Mouse (Mus musculus) MEL (cell line): Measurements from ENCODE around the gene Mfsd13b. TPM values are rescaled to one million over a fixed set of nuclear protein-coding genes. Genes with fewer than 3 reads are reported as not detected.

Source experiments
- DNase-seq: peaks from one replicate; pipeline ENCODE4 v3.0.0; 2011; ENCODE audit warnings: low read depth, low spot score
- H3K27ac ChIP-seq: 2 replicates; pipeline ENCODE4 v1.5.1; 2012; ENCODE audit warnings: low read depth, mild to moderate bottlenecking, control low read depth, low read length, moderate library complexity; ENCODE audit not compliant: control insufficient read depth
- H3K27me3 ChIP-seq, 2 experiments: fragments of 150-350 bp in 1 of 2; sonication (generic) in 1 of 2; 2 replicates each; pipeline ENCODE4 v1.6.1; 2012; ENCODE audit warnings: low read length in 2 of 2, mild to moderate bottlenecking in 2 of 2, improper control_type of control experiment in 1 of 2, moderate library complexity in 1 of 2; ENCODE audit not compliant: insufficient read depth in 2 of 2, control insufficient read depth in 1 of 2
- H3K36me3 ChIP-seq, 2 experiments: 2 replicates each; pipeline ENCODE4 v1.6.1; 2012 to 2014; ENCODE audit warnings: low read length in 2 of 2, improper control_type of control experiment in 1 of 2, inconsistent platforms in 1 of 2, mild to moderate bottlenecking in 1 of 2; ENCODE audit not compliant: insufficient read depth in 2 of 2, control insufficient read depth in 1 of 2
- H3K4me1 ChIP-seq, 2 experiments: fragments of 150-350 bp in 1 of 2; sonication (generic) in 1 of 2; 2 replicates each; pipeline ENCODE4 v1.6.1; 2012; ENCODE audit warnings: low read length in 2 of 2, improper control_type of control experiment in 1 of 2, mild to moderate bottlenecking in 1 of 2; ENCODE audit not compliant: insufficient read depth in 2 of 2, control insufficient read depth in 1 of 2
- H3K4me3 ChIP-seq, 2 experiments: fragments of 150-350 bp in 1 of 2; sonication (generic) in 1 of 2; 2 replicates each; pipeline ENCODE4 v1.5.1; 2012; ENCODE audit warnings: low read depth in 2 of 2, low read length in 2 of 2, mild to moderate bottlenecking in 2 of 2, moderate library complexity in 2 of 2, control low read depth in 1 of 2, improper control_type of control experiment in 1 of 2; ENCODE audit not compliant: control insufficient read depth in 1 of 2, insufficient read depth in 1 of 2
- H3K79me2 ChIP-seq: 2 replicates; pipeline ENCODE4 v1.6.1; 2012; ENCODE audit warnings: mild to moderate bottlenecking, low read length, moderate library complexity; ENCODE audit not compliant: control insufficient read depth, poor library complexity, insufficient read depth
- H3K9ac ChIP-seq: 2 replicates; pipeline ENCODE4 v1.6.1; 2012; ENCODE audit warnings: low read depth, mild to moderate bottlenecking, control low read depth, low read length, moderate library complexity; ENCODE audit not compliant: control insufficient read depth, poor library complexity, severe bottlenecking
- H3K9me3 ChIP-seq: fragments of 150-350 bp; sonication (generic); replicated peaks from 2 replicates; pipeline ENCODE4 v1.6.1; 2012; ENCODE audit warnings: mild to moderate bottlenecking, low read length, improper control_type of control experiment, moderate library complexity; ENCODE audit not compliant: insufficient read depth
- CHD1 ChIP-seq: IDR thresholded peaks from 2 replicates; pipeline ENCODE4 v1.6.1; 2012; ENCODE audit warnings: low read depth, mild to moderate bottlenecking, inconsistent platforms, low read length, improper control_type of control experiment
- CHD2 ChIP-seq: IDR thresholded peaks from 2 replicates; pipeline ENCODE4 v1.6.1; 2011; ENCODE audit warnings: low read length, improper control_type of control experiment
- ETS1 ChIP-seq: IDR thresholded peaks from 2 replicates; pipeline ENCODE4 v1.6.1; 2012; ENCODE audit warnings: low read depth, mild to moderate bottlenecking, inconsistent platforms, low read length, improper control_type of control experiment, moderate library complexity
- GATA1 ChIP-seq: IDR thresholded peaks from 2 replicates; pipeline ENCODE4 v1.6.1; 2011; ENCODE audit warnings: low read depth, low read length, improper control_type of control experiment
- HCFC1 ChIP-seq: IDR thresholded peaks from 2 replicates; pipeline ENCODE4 v1.6.1; 2012; ENCODE audit warnings: low read depth, mild to moderate bottlenecking, inconsistent platforms, low read length, improper control_type of control experiment, moderate library complexity
- MAFK ChIP-seq: IDR thresholded peaks from 2 replicates; pipeline ENCODE4 v1.6.1; 2011; ENCODE audit warnings: low read depth, mild to moderate bottlenecking, low read length, improper control_type of control experiment, borderline replicate concordance
- MAZ ChIP-seq: IDR thresholded peaks from 2 replicates; pipeline ENCODE4 v1.6.1; 2012; ENCODE audit warnings: low read depth, mild to moderate bottlenecking, inconsistent platforms, low read length, improper control_type of control experiment
- MEF2A ChIP-seq: IDR thresholded peaks from 2 replicates; pipeline ENCODE4 v1.6.1; 2014; ENCODE audit warnings: low read depth, mild to moderate bottlenecking, inconsistent platforms, low read length, improper control_type of control experiment; ENCODE audit not compliant: poor library complexity, insufficient replicate concordance, severe bottlenecking; ENCODE audit errors: extremely low read depth
- MXI1 ChIP-seq: IDR thresholded peaks from 2 replicates; pipeline ENCODE4 v1.6.1; 2011; ENCODE audit warnings: mild to moderate bottlenecking, low read depth, low read length, improper control_type of control experiment
- NRF1 ChIP-seq: IDR thresholded peaks from 2 replicates; pipeline ENCODE4 v1.6.1; 2014; ENCODE audit warnings: low read depth, mild to moderate bottlenecking, inconsistent platforms, low read length, improper control_type of control experiment, moderate library complexity; ENCODE audit not compliant: poor library complexity, insufficient read depth, severe bottlenecking
- POLR2AphosphoS2 ChIP-seq: IDR thresholded peaks from 2 replicates; pipeline ENCODE4 v1.6.1; 2011; ENCODE audit warnings: low read length, improper control_type of control experiment
- POLR2AphosphoS5 ChIP-seq: IDR thresholded peaks from 2 replicates; pipeline ENCODE4 v1.6.1; 2012; ENCODE audit warnings: low read depth, borderline replicate concordance, mild to moderate bottlenecking, inconsistent platforms, low read length, moderate library complexity, mixed read lengths
- RCOR1 ChIP-seq: IDR thresholded peaks from 2 replicates; pipeline ENCODE4 v1.6.1; 2012; ENCODE audit warnings: low read depth, mild to moderate bottlenecking, inconsistent platforms, low read length, improper control_type of control experiment
- SMC3 ChIP-seq: IDR thresholded peaks from 2 replicates; pipeline ENCODE4 v1.6.1; 2011; ENCODE audit warnings: low read depth, low read length, improper control_type of control experiment
- TAL1 ChIP-seq: IDR thresholded peaks from 2 replicates; pipeline ENCODE4 v1.6.1; 2012; ENCODE audit warnings: mild to moderate bottlenecking, inconsistent platforms, low read length, moderate library complexity, mixed read lengths
- USF2 ChIP-seq, 2 experiments: IDR thresholded peaks; 2 replicates each; pipeline ENCODE4 v1.6.1; 2011 to 2012; ENCODE audit warnings: improper control_type of control experiment in 2 of 2, low read length in 2 of 2, borderline replicate concordance in 1 of 2, inconsistent platforms in 1 of 2, low read depth in 1 of 2, mild to moderate bottlenecking in 1 of 2; ENCODE audit not compliant: insufficient read depth in 1 of 2
- ZC3H11A ChIP-seq: IDR thresholded peaks from 2 replicates; pipeline ENCODE4 v1.6.1; 2012; ENCODE audit warnings: low read depth, mild to moderate bottlenecking, inconsistent platforms, low read length, improper control_type of control experiment
- ZNF384 ChIP-seq: IDR thresholded peaks from 2 replicates; pipeline ENCODE4 v1.6.1; 2012; ENCODE audit warnings: low read depth, mild to moderate bottlenecking, inconsistent platforms, low read length, improper control_type of control experiment
- polyA plus RNA-seq, 2 experiments: library from polyadenylated mRNA; stranded (reverse) in 1 of 2; unstranded in 1 of 2; fragments of >175 nt in 1 of 2; fragments of >200 nt in 1 of 2; gene quantifications; 2 replicates each; pipeline versions ENCODE4 v1.2.1 to v1.2.4; 2012; ENCODE audit warnings: low replicate concordance in 2 of 2, low read depth in 1 of 2; ENCODE audit not compliant: insufficient read length in 2 of 2, insufficient read depth in 1 of 2, missing spikeins in 1 of 2
- total RNA-seq: library from RNA; depleted of rRNA; stranded (reverse); fragments of 300-350 nt; gene quantifications from 2 replicates; pipeline ENCODE4 v1.2.3, GENCODE M21; 2012

Gene Mfsd13b
- total and polyA plus RNA-seq, 3 experiments: 0.17 TPM; not detected in 2

GRCm38 (mm10) chr7:120980931-120981924 lies 1.1 kb upstream of the Mfsd13b start:
- TF ChIP-seq TAL1 (no peak), CHD1 (no peak), ETS1 (no peak), MXI1 (peak; percentile 45; the same call in 1 of the 2 replicates), POLR2AphosphoS2 (no peak), MAFK (no peak), MEF2A (no peak), RCOR1 (peak; percentile 28; the same call in 1 of the 2 replicates), HCFC1 (no peak), ZNF384 (peak; percentile 71), CHD2 (no peak), SMC3 (no peak), NRF1 (0 out of 2 replicates have a peak, but pooled peaks have one; percentile 33), GATA1 (peak; percentile 22; the same call in 1 of the 2 replicates), MAZ (no peak), ZC3H11A (no peak), USF2 (IDR thresholded peaks at IDR 0.05; ENCODE audit: borderline replicate concordance in 1 of 2, insufficient read depth in 1 of 2, low read depth in 1 of 2, low read length in 2 of 2) (no peak), POLR2AphosphoS5 (no peak)
- peak; percentile 71 for DNase-seq
- peaks cover 0 to 36% of the 10 kb centered on the region in 2 experiments; a peak in 2 of 4 replicates for H3K36me3 ChIP-seq
- peaks cover 3 to 4% of the 10 kb centered on the region in 2 experiments for H3K27me3 ChIP-seq
- peak overlapping the region; percentile 74 for H3K9ac ChIP-seq
- H3K4me3 ChIP-seq: peak overlapping the region; percentile 64 to 82
- peaks cover 22 to 28% of the 10 kb centered on the region in 2 experiments for H3K4me1 ChIP-seq
- H3K9me3 ChIP-seq: no peaks in the 10 kb centered on the region
- peaks cover 23% of the 10 kb centered on the region for H3K79me2 ChIP-seq
- H3K27ac ChIP-seq: no peak overlapping the region
